Mouse (Mus musculus) adrenal gland, postnatal 25 days (tissue): ENCODE data around the gene Polrmt. TPM values are rescaled to one million over a fixed set of nuclear protein-coding genes. Genes with fewer than 3 reads are reported as not detected.
A peak's percentile ranks its signal among the peaks of the same experiment; 100 is the strongest.
"Not testable (repeated sequence)": the region's sequence is repeated elsewhere in the genome, so short reads cannot be mapped to it uniquely, and the experiment has no call there.

Experiments
- DNase-seq: peaks from one replicate; pipeline ENCODE4 v3.0.0; 2021; ENCODE audit warnings: mixed read lengths
- total RNA-seq: library from RNA; stranded (reverse); gene quantifications from 2 replicates; pipeline ENCODE4 v1.2.3, GENCODE M21; 2021

The Polrmt gene
- total RNA-seq, 1 experiment from 2014 or later, result 70.4 TPM

GRCm38 (mm10) chr10:79774486-79775279 is 28.3 kb upstream of the Polrmt start:
- no peak for DNase-seq

GRCm38 (mm10) chr10:79773208-79773607 is 26.8 kb upstream of the Polrmt start:
- no peak for DNase-seq

GRCm38 (mm10) chr10:79772320-79772719 is 25.9 kb upstream of the Polrmt start:
- no peak for DNase-seq

- DNase-seq, result no peak
Measured at GRCm38 (mm10) chr10:79769329-79769728, 22.9 kb upstream of the Polrmt start.

GRCm38 (mm10) chr10:79768400-79768799 is 22.0 kb upstream of the Polrmt start:
- DNase-seq, result peak; percentile 71

- peak; percentile 94 for DNase-seq
Measured at GRCm38 (mm10) chr10:79767372-79768244, 21.2 kb upstream of the Polrmt start.

GRCm38 (mm10) chr10:79766508-79767325 is 20.3 kb upstream of the Polrmt start, which contains the start of gene Rnf126:
Gene Rnf126 (minus strand): TSS chr10:79766952.
- DNase-seq, result peak; percentile 99

- DNase-seq, result no peak
Measured at GRCm38 (mm10) chr10:79766001-79766507, 19.7 kb upstream of the Polrmt start.

- no peak for DNase-seq
Measured at GRCm38 (mm10) chr10:79765228-79765745, 18.9 kb upstream of the Polrmt start.

GRCm38 (mm10) chr10:79764234-79764633 is 17.9 kb upstream of the Polrmt start:
- no peak for DNase-seq

- no peak for DNase-seq
Measured at GRCm38 (mm10) chr10:79762875-79763274, 16.5 kb upstream of the Polrmt start.

GRCm38 (mm10) chr10:79760603-79761143 is 14.3 kb upstream of the Polrmt start:
- no peak for DNase-seq

GRCm38 (mm10) chr10:79759675-79760074 is 13.3 kb upstream of the Polrmt start:
- not testable (repeated sequence) for DNase-seq

- DNase-seq, result no peak
Measured at GRCm38 (mm10) chr10:79756660-79757059, 10.3 kb upstream of the Polrmt start.

GRCm38 (mm10) chr10:79755854-79756253 is 9.5 kb upstream of the Polrmt start:
- DNase-seq, result no peak

- DNase-seq, result peak; percentile 85
Measured at GRCm38 (mm10) chr10:79754856-79755516, 8.6 kb upstream of the Polrmt start, which contains the start of gene Fgf22. Gene Fgf22 (plus strand): TSS chr10:79755076.

- DNase-seq, result no peak
Measured at GRCm38 (mm10) chr10:79748496-79748895, 2.1 kb upstream of the Polrmt start.

GRCm38 (mm10) chr10:79746774-79747151 is 382 bp upstream of the Polrmt start:
- no peak for DNase-seq

- no peak for DNase-seq
Measured at GRCm38 (mm10) chr10:79745411-79745810, 970 bp downstream of the Polrmt start.

GRCm38 (mm10) chr10:79743650-79744365 is 2.6 kb downstream of the Polrmt start:
- DNase-seq, result no peak
